In the genomic region with DNA sequence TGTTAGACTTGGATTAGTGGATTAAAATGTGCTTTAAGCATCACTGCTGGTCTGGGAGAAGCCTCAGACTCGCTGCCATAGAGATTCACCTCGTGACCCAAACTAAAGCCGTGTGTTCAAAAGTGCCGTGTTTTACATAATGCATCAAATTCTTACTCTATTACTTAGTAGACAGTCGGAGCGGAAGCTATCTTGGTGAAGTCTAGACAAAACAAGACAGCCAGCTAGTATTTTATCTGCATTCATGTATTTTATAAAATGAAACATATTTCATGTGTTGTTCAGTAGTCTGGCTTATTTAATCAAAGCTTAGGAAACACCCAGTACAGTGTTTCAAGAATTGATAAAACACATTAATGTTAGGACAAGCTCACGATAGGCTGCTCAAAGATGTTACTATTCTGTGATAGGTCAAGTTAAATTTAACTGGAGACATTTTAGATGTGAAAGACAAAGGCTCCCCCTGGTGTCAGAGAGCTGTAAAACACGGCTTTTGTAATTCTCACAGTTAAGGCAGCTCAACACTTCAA, we compare ENCODE assay signal across 8 mouse cellular contexts. TPM values are rescaled to one million over a fixed set of nuclear protein-coding genes. Genes with fewer than 3 reads are reported as not detected.
DNase-seq lines count a peak whose midpoint lies in the region; ATAC-seq and TF ChIP-seq lines count a peak whose summit lies in the region.

TSS of gene Mttp (minus strand) at position 327 of the 530 bp plus-strand sequence.

- H3K4me2 ChIP-seq in forebrain, postnatal 0 days (ENCODE audit: low read depth), result peak within 1 kb of the TSS; percentile 51
- H3K4me2 ChIP-seq in hindbrain, embryonic 11.5 days (replicated peaks; ENCODE audit: low read depth, low read length), result peak within 1 kb of the TSS; percentile 73
- H3K4me2 ChIP-seq in lung, embryonic 16.5 days (ENCODE audit: low read depth, low read length), result peak within 1 kb of the TSS; percentile 87

- under 1% methylated on average over 8 of the region's 8 CpGs for WGBS in forebrain, postnatal 0 days
- WGBS in hindbrain, embryonic 11.5 days, result 6% methylated on average over 8 of the region's 8 CpGs
- WGBS in lung, embryonic 16.5 days, result 1% methylated on average over 8 of the region's 8 CpGs

- no peaks in the 10 kb centered on the region for H3K9me3 ChIP-seq in forebrain, postnatal 0 days (ENCODE audit: low read length)
- H3K9me3 ChIP-seq in hindbrain, embryonic 11.5 days (ENCODE audit: control insufficient read depth, low read length), result no peaks in the 10 kb centered on the region
- no peaks in the 10 kb centered on the region for H3K9me3 ChIP-seq in lung, embryonic 16.5 days (ENCODE audit: control insufficient read depth, low read length)

- peak within 1 kb of the TSS; percentile 87 for H3K27ac ChIP-seq in forebrain, postnatal 0 days (ENCODE audit: low read depth, low read length)
- peak within 1 kb of the TSS; percentile 99 for H3K27ac ChIP-seq in hindbrain, embryonic 11.5 days (ENCODE audit: low read depth, low read length)
- peak within 1 kb of the TSS; percentile 100 for H3K27ac ChIP-seq in lung, embryonic 16.5 days (ENCODE audit: low read length)

- ATAC-seq in Patski, result peak; percentile 45
- peak; percentile 17; the same call in 1 of the 2 replicates for ATAC-seq in forebrain, postnatal 0 days
- ATAC-seq in hindbrain, embryonic 11.5 days (ENCODE audit: low FRiP score), result peak; percentile 18; the same call in 1 of the 2 replicates
- ATAC-seq in lung, embryonic 16.5 days (ENCODE audit: low read depth), result peak; percentile 18; the same call in 1 of the 2 replicates

- POLR2A ChIA-PET in Patski (lab: Charles Lee), result interaction anchor here (0.6 to 3.6 kb wide), 12 partner anchors 10 to 1202 kb away, joined by 3 to 24 read pairs (median 4); partner anchors contain the start of gene Dnajb14

- TF ChIP-seq CTCF in Patski (IDR thresholded peaks at IDR 0.05), result no peak
- TF ChIP-seq CTCF in forebrain, postnatal 0 days (IDR thresholded peaks at IDR 0.05; ENCODE audit: low read depth), result peak; percentile 83

- H3K4me1 ChIP-seq in forebrain, postnatal 0 days (ENCODE audit: insufficient read depth), result peaks cover 5% of the 10 kb centered on the region; the same call in 1 of the 2 replicates
- H3K4me1 ChIP-seq in hindbrain, embryonic 11.5 days (replicated peaks; ENCODE audit: control insufficient read depth, insufficient read depth, low read length), result no peaks in the 10 kb centered on the region
- peaks cover 3% of the 10 kb centered on the region; the same call in 1 of the 2 replicates for H3K4me1 ChIP-seq in lung, embryonic 16.5 days (replicated peaks; ENCODE audit: control insufficient read depth, insufficient read depth, low read length)

- H3K36me3 ChIP-seq in forebrain, postnatal 0 days (ENCODE audit: insufficient read depth), result no peaks in the 10 kb centered on the region
- H3K36me3 ChIP-seq in hindbrain, embryonic 11.5 days (ENCODE audit: control insufficient read depth, insufficient read depth, low read length), result no peaks in the 10 kb centered on the region
- H3K36me3 ChIP-seq in lung, embryonic 16.5 days (ENCODE audit: control insufficient read depth, insufficient read depth, low read length), result peaks cover 7% of the 10 kb centered on the region

- in situ Hi-C loops in Patski (cut with MboI; ENCODE audit: low pct_unique_long_range_greater_than_20kb), result loop anchor here (5.0 kb wide), 3 partner anchors 152 to 367 kb away; partner anchors contain the start of gene Dnajb14

- CTCF ChIA-PET in Patski (lab: Charles Lee), result interaction anchor here (0.5 to 5.0 kb wide), 56 partner anchors 9 to 371 kb away, joined by 3 to 142 read pairs (median 4); partner anchors contain the start of gene Dapp1

- DNase-seq in Patski (ENCODE audit: low read depth, low spot score), result peak; percentile 85
- DNase-seq in cerebellum, adult 8-10 months, result peak; percentile 79
- DNase-seq in forebrain, postnatal 0 days, result peak; percentile 93
- DNase-seq in hindbrain, embryonic 11.5 days (ENCODE audit: low spot score), result peak; percentile 87
- peak; percentile 77 for DNase-seq in layer of hippocampus, adult 9-11 months
- peak; percentile 39 for DNase-seq in ovary, postnatal 10 days (ENCODE audit: low spot score)
- peak; percentile 88 for DNase-seq in thymus, postnatal 0 days (ENCODE audit: low spot score)

- H3K9ac ChIP-seq in forebrain, postnatal 0 days, result peak within 1 kb of the TSS; percentile 48
- H3K9ac ChIP-seq in hindbrain, embryonic 11.5 days (ENCODE audit: low read depth, low read length), result peak within 1 kb of the TSS; percentile 81
- peak within 1 kb of the TSS; percentile 86 for H3K9ac ChIP-seq in lung, embryonic 16.5 days (ENCODE audit: low read length)

- H3K27me3 ChIP-seq in Patski, result no peaks in the 10 kb centered on the region
- H3K27me3 ChIP-seq in forebrain, postnatal 0 days (ENCODE audit: insufficient read depth, low read length), result no peaks in the 10 kb centered on the region
- no peaks in the 10 kb centered on the region for H3K27me3 ChIP-seq in hindbrain, embryonic 11.5 days (ENCODE audit: control insufficient read depth, insufficient read depth, low read length)
- no peaks in the 10 kb centered on the region for H3K27me3 ChIP-seq in lung, embryonic 16.5 days (ENCODE audit: control insufficient read depth, insufficient read depth, low read depth, low read length)

- H3K4me3 ChIP-seq in forebrain, postnatal 0 days (ENCODE audit: low read depth, low read length), result peak within 1 kb of the TSS; percentile 43
- peak within 1 kb of the TSS; percentile 60 for H3K4me3 ChIP-seq in hindbrain, embryonic 11.5 days (ENCODE audit: low read depth, low read length)
- peak within 1 kb of the TSS; percentile 76 for H3K4me3 ChIP-seq in lung, embryonic 16.5 days (ENCODE audit: low read length)

RNA-seq across cellular contexts. Expression of gene Mttp, which starts in this region (rescaled TPM):
- polyA plus RNA-seq in Patski (2021), result 7.9 TPM
- 6.4 and 7.5 TPM in 2 replicates for total RNA-seq in forebrain, postnatal 0 days (2014; rRNA removed)
- polyA plus RNA-seq in forebrain, postnatal 0 days (2015; fragmentation: Nextera tagmentation; extraction: Ambion mirVana), result 4.6 and 5.0 TPM in 2 replicates
- 10.2 and 13.4 TPM in 2 replicates for polyA plus RNA-seq in hindbrain, embryonic 11.5 days (2014; fragmentation: Nextera tagmentation; extraction: Ambion mirVana)
- 8.6 and 9.1 TPM in 2 replicates for polyA plus RNA-seq in lung, embryonic 16.5 days (2015; fragmentation: Nextera tagmentation; extraction: Ambion mirVana)
- polyA plus RNA-seq in thymus, postnatal 0 days (2015; fragmentation: Nextera tagmentation; extraction: Ambion mirVana), result 8.6 and 9.9 TPM in 2 replicates

Comparison
In these comparisons a context has a peak if more than half of its experiments do, and no peak if none do; other contexts are left out.
1. Peak in every context shown above with its lines: DNase-seq, ATAC-seq, H3K4me3 ChIP-seq and H3K27ac ChIP-seq.
2. DNase-seq: peak in every context shown above with its lines; median percentile 93 in forebrain, postnatal 0 days; 88 in thymus, postnatal 0 days; 87 in hindbrain, embryonic 11.5 days; 85 in Patski; 79 in cerebellum, adult 8-10 months; 77 in layer of hippocampus, adult 9-11 months; 39 in ovary, postnatal 10 days.